Mouse (Mus musculus): ENCODE data around the gene Ociad2.

Ociad2 gene

DNA sequence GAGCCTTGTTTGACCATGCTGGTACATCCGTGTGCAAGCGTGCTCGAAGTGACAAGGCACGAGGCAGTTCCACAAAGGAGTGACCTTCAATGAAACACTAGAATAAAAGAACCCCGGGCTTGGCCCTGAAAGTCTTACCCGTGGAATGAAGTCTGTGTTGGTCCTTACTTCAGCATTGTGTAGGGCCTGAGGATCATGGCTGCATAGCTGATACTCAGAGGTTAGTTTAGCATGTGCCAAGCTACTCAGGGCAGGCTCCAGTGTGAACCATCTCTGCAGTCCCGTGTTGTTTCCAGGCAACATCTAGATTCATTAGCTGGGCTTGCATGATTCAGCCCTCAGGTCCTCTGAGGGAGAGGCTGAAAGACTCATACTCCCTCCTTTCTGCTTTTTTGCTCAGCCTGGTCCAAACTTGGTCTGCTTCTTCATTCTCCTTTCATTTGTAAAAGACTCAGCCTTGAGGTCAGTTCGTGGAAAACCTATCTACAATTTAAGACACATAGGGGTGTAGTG is at the start of gene Ociad2:
Ociad2 (minus strand) TSS at position 306 of the 513 bp plus-strand sequence.
- DNase-seq, result no peak

DNA sequence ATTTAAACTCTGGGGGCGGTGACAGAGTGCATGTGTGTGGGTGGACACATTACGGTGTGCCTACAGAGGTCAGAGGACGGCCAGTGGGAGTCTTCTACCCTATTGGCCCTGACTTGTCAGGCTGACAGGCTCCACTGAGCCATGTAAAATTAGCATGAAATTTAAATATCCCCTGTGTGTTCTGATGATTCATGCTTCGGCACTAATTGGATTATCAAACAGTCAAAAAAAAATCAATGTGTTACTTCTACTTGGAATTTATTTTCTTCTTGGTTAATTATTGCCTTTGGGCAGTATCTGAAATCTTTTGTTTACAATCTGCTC is 42.8 kb upstream of the Ociad2 start:
- DNase-seq, result no peak

DNA sequence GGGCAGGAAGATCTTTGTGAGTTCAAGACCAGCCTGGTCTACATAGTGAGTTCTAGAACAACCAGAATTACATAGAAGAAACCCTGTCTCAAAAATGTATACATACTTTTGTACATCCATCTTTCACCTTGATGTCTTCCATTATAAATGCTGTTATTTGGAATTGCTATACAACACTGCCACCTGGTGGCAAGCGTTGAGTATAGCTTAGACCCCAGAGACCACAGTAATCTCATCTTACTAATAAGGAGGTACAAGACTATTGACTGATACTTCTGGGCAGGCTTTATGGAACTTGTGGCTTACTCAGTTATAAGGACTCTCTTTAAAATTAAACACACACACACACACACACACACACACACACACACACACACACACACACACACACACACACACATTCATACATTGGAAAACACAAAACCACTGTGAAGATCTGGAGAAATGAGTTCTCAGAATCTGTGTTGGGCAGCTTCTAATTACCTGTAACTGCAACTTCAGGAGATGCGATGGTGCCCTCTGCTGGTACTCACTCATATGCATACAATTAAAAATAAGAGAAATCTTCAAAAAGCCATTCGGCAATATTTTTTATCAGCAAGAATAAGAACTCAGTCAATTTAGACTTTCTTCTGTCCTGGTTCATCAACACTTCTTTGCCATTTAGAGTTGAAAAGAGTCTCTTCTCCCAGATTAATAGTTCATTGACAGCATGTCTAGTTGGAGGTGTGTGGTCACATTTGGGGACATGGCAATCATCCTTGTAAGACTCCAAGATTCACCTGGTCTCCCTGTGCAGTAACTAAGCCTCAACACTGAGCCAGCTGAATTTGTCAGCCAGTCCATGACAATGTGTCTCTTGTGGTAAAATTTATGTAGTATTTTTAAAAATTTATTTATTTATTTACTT is 42.2 kb upstream of the Ociad2 start:
- peak; percentile 68 for DNase-seq

DNA sequence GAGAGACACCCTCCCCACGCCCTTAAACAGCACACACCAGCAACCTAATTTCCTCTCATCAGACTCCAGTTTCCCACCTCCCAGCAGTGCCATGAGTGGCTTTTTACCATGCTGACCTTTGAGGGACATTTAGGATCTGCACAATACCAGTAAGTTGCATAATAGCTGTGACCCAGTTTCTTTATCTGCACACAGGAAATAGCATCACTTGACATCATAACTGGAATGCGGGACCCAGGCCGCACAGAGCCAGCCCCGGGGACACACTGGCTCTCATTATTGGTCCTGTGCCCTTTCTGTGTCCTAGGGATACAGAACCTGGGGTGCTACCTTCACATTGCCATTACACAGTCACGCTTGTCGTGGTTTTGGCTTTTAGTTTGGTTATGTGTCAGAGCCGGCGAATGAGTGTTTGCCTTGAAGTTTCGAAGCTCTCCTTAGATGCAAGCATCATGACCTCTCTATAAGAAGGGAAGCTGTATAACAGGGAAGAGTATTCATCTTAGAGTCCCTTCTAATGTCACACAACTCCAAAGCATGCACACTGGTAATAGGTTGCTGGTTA is 41.2 kb upstream of the Ociad2 start:
- DNase-seq, result no peak

DNA sequence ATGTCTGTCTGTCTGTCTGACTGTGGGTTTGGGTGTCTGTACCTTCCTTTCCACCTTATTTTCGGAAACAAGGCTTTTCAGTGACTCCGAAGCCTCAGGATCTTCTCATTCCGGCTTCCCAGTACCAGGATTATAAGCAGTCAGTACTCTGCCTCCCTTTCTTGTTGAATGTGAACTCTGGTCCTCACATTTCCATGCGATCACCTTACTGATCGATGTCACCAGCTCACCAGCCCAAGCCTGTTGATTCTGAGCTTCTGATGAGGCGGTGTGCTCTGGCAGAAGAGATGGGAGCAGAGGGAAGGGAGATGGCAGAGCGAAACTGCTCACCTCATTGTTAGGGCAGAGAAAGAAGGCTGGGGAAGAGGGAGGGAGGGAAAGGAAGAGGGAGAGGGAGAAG is 40.7 kb upstream of the Ociad2 start:
- no peak for DNase-seq

DNA sequence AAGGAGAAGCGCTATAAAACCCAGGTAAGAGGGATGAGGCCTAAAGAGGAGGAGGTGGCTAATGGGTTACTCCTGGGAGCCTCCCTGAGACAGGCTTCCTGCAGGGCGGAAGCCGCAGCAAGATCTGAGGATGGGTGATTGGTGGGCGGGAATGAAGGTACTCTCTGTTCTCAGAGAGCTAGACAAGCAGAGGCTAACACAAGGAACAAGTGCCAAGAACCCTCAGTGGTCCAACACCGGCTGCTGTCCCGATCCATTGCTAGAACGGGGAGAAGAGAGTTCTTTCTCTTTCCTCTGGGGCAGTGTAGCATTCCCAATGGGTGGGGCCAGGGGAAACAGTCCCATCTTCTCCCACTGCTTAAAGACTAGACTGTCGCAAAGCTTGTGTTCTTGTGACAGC is 40.0 kb upstream of the Ociad2 start:
- DNase-seq, result no peak

DNA sequence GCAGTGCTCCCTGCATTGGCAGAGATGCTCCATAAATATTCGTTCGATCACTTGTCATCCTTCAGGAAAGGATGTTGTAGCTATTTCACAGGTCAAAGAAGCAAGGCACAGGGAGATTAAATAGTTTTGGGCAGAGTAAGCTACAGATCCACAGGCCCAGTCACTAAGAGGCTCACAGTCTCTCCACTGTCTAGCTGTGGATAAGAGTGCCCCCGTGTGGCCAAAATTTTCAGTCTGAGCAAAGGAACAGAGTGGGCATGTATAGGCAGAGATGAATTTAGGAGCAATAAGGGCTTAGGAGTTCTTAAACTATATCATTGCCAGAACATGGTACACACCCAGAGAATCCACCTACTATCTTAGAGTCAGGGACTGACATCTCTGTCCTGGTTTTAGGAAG is 39.1 kb upstream of the Ociad2 start:
- DNase-seq, result peak; percentile 53

DNA sequence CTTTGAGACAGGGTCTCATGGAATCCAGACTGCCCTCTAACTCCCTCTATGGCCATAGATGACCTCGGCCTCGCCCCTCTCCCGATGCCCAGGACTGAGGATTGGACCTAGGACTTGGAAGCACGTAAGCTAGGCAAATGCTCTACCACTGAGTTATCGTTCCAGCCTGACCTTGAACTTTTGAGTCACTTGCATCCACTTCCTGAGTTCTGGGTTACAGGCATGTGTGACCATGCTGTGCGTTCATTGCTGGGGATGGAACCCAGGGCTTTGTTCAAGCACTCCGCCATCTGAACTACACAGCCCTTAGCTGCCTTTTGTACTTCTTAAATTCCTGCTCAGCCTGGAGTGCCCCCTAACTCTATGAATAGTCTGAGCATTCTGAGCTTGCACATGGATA is 35.7 kb upstream of the Ociad2 start:
- DNase-seq, result no peak

DNA sequence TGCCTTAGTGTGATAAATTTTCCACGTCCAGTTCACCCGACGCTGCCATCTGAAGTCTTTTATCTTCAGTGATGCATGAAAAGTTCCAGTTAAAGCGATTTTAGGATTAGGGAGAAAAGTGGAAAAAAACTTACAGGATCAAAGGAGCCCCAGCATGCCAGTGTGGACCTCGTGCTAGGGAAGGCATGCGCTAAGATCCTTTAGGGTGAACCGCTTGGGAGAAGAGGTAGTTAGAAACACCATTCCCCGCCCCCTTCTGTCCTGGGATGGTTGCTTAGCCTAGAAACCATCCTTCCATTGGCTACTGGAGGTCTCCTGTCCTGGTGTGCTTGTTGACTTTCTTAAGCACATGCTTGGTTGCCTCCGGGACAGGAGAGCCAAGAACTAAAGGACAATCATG is 35.2 kb upstream of the Ociad2 start:
- DNase-seq, result no peak

DNA sequence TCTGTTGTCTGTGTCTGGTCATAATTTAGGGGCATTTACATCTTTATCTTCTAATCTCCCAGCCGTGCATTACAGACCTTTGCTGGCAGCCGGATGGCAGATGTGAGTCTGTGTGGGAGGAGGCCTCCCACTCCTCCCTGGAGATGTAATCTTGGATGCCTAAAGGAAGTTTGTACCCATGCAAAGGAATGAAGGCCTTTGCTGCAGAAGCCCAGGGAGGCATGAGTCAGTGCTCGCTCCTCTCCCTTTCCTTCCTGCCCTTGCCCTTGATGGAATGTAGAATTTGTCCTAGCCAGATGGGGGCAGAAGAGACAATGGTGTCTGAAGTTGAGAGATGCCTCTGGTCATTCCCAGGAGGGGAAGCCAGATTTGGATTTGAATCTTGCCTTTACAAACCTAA is 32.4 kb upstream of the Ociad2 start:
- DNase-seq, result no peak

DNA sequence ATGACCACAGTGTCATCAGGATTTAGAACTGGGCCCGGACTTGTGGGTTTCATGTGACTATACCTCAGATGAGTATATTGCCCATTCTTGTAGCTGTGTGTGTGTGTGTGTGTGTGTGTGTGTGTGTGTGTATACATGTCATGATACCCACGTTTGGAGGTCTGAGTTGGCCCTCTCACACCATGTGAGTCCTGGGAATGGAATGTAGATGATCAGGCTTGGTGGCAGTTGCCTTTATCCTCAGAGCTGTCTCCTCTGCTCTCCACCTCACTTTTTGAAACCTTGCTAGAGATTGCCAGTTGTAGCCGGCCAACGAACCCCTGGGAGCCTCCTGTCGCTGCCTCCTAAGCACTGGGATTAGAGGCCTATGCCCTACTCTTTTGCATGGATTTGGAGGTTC is 31.8 kb upstream of the Ociad2 start:
- DNase-seq, result no peak

DNA sequence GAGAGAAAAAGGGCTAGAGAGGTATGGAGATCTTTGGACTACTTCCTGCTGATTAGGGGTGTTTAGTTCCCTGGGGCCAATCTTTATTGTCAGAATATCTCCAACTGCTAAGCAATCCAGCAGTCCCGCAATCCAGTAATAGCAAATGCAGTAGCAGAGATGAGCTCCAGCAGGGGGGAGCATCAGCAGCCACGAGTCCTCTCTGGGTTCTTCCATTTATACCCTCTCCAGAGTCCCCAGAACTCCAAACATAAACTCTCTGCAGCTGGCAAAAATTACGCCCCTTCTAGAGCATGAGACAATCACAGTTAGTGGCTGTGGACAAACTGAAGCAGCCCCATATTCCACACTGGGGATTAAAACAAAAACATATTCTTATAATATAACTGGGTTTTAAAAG is 28.9 kb upstream of the Ociad2 start:
- DNase-seq, result no peak

DNA sequence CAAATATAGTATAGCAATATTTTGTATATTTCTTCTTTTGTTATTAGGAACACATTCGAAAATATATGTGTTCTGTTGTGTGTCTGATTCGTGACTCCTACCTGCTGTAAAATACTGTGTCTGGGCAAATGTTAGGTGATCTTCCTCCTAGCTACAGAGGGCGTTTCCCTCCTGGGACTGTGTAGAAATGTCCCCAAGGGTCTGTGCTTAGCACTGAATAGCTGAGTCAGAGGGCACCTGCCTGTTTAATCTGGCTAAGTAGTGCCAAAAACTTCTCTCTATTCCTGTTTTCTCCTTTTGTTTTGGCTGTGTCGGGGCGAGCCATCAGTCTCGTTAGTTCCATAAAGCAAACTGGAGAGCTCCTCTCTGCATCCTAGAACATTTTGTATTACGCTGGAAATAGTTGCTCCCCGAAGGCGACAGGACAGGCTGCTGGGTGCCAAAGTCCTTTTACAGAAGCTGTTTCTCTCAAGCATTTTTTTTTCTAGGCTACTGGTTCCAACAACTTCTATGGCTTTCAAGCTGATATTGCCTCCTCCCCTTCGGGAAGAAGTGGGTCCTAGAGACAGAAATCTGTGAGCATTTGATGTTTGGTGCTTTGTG is 28.1 kb upstream of the Ociad2 start:
- DNase-seq, result no peak

DNA sequence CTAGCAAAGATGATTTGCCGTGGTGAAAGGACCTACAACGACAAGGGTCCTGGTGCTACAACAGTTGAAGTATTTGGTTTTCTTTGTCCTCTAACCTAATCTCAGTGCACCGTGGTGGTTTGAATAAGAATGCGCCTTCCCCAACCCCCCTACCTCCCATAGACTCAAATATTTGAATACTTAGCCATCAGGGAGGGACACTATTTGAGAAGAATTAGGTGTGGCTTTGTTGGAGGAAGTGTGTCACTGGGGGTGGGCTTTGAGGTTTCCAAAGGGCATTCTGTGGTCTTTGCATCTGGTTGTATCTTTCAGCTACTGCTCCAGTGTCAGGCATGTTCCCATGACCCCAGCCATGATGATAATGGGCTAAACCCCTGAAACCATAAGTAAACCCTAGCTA is 27.1 kb upstream of the Ociad2 start:
- DNase-seq, result no peak

DNA sequence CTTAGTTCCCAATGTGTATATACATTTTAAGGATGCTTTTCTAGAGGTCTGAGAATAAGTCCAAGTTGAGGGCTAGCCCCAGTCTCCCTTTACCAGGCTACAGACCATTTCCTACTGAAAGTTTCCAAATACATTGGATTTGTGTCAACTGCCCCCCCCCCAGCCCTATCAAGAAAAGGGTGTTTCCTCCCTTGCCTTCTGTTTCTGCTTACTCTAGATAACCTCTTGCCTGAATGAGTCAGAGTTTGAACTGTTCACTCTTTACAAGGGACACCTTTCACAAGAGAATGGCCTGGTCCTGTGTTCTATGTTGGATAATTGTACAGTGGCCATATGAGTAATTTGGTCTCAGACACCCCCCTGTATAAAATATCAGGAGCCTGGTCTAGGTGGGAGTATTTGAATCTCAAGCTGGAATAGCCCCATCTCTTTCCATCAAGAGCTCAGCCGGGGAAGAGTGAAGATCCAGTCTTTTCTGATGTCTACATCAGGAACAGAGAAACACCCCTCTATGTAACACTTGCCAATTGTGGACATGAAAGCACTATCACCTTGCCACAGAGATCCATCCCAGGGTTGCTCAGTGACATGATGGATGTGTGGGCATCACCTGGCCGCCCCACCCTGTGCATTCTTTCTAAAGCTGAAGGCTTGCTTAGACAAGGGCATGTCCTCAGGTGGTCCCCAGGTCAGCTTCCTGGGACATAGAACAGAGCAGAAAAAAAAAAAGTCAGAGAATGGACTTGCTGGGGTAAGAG is 23.5 kb upstream of the Ociad2 start:
- no peak for DNase-seq

DNA sequence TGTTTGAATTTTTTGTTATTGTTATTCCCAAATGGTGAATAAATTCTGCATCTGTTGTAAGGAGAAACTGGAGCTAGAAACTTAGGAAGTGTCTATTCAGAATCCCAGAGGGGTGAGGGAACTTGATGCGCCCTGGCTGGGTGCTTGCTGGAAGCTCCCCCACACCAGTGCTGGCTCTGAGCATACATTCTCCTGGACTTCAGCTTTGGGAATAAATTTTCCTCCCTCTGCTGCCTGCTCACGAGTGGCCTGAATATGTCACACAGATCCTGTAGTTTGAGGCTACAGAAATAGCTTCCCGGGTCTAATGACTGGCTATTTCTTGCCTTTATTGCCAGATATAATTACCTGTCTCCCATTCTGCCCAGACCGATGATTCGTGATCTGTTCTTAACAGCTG is 22.0 kb upstream of the Ociad2 start:
- no peak for DNase-seq

DNA sequence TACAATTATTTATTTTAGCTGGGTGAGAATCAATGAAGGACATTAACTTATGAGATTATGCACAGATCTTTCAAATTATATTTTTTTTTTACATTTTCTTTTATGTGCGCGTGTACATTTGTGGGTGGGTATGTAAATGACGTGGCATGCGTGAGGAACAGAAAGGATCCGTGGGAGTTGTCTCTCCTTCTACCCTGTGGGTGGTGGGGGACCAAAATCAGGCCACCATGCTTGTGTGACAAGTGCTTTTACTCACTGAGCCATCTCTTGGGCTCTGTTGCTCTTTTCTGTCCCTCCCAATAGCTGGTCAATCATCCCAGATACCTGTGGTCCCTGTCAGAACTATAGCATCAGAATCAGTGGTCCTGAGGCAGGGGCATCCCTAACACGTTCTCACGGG is 21.5 kb upstream of the Ociad2 start:
- DNase-seq, result no peak

DNA sequence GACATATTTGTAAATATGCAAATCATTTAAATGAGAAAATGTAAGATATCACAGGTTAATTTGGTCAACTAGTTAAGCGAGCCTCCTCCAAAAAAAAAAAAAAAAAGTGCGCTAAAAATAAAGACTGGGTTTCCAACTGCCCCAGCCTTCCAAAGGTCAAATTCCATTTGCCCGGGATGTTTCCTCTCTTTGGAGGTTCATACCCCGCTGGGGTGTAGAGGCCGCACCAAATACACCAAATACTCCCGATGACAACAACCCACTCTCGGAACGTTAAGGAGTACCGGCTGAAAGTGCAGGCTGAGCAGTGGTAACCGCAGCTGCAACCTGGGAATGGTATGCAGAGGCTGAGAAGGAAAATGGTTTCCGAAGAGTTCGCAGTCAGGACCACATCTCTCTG is 19.4 kb upstream of the Ociad2 start:
- no peak for DNase-seq

DNA sequence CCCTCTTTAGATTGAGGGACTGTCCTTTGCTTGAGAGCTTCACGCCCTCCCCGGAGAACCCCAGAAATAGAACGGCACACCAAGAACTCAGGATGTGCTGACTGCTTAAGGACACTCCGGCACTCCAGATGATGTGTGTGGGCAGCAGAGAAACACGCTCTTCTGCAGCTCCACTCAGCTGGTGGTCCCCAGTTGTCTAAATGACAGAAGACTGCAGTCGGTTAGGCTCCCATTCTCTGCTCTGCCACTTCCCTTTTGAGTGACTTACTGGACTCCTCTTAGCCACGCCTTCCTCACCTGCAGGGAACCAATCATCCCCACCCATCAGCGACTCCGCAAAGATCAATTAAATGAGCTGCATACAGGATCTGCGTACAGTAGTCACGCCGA is 18.9 kb upstream of the Ociad2 start:
- no peak for DNase-seq

DNA sequence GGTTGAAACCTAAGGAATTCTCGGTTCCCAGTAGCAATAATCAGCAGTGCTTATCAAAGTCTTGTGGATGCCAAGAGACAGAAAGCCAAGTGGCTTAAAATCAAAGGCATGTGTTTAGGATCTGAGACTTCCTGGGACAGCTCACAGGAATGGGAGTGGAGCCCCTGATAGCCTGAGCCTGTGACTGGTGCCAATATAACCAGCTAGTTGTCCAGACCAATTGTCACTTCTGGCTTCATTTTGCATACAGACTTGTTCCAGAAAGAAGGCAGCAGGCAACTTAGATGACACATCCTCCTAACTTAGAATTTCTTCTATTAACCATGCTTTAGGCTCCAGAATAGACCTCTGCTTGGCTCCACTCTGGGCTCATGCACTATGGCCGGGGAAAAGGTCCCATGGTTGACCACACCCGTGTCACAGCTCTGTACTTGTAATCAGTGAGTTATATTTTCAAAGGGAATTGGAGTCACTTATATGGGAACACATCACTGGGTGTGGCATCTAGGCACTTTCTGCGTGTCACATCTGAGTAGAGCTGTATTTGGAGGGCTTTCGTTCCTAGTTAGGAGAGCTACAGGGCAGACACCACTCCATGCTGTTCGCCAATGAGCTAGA is 18.4 kb upstream of the Ociad2 start:
- no peak for DNase-seq

DNA sequence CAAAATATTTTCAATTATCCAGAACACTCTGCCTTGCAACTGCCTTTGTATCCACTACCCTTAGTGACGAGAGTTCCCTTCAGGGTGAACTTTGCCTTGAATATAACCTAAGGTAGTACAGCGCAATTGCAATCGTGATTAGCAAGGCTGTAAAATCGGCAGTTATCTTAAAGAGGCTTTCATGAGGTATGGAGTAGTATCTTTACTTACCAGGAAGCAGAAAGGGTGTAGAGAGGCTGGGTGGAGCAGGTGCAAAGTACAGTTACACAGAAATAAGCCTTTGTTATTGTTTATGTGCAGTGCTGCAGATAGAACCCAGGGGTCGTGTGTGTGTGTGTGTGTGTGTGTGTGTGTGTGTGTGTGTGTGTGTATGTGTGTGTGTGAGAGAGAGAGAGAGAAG is 14.6 kb upstream of the Ociad2 start:
- no peak for DNase-seq

DNA sequence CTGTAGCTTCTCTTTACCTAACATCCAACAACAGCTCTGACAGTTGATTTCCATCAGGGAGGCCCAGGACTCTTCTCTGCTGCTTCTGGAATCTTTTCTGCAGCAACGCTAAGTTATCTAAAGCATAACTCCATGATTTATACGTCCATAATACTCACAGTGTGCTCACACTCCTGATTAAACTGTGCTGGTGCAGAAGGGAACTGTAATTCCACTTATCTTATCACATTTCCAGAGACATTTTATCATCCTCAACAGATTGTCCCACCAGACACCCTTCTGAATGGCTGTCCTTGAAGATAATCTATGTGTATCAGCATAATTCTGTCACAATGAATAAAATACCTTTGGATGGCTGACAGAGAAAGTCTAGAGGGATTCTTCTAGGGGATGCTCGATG is 13.2 kb upstream of the Ociad2 start:
- no peak for DNase-seq

DNA sequence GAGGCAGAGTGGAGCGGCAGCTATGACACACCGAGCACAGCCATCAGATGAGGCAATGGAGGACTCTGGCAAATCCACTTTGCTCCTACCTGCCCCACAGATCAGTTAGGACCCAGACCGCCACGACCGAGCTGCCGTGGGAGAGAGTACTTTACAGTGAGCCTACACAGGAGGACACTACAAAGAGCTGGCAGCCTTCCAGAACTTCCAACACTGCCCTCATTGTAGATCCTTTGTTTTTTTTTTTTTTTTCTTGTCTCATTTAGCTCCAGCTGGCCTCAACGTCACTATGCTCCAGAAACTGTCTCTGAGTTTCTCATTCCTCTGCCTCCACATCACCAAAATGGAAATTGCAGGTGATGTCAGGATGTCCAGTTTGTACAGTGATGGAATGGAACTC is 12.7 kb upstream of the Ociad2 start:
- no peak for DNase-seq

Data from cerebellum, adult 9-10 months (tissue).